In genomic region chr5:146585307-146585651, GRCm38 (mm10) we compare ENCODE assay signal across 10 mouse cellular contexts. TPM values are rescaled to one million over a fixed set of nuclear protein-coding genes. Genes with fewer than 3 reads are reported as not detected.
DNase-seq lines count a peak whose midpoint lies in the region; ATAC-seq and TF ChIP-seq lines count a peak whose summit lies in the region.
"Had no signal": no experiment of that assay in that cellular context is flagged by ENCODE, and none has a peak within 500 bp of the region (broad histone marks: within the 10 kb centered on the region; RNA-seq: fewer than 3 reads in every experiment).

No protein-coding gene starts in this region.

- no peaks in the 10 kb centered on the region for H3K36me3 ChIP-seq in kidney, embryonic 14.5 days (ENCODE audit: control insufficient read depth, insufficient read depth, low read length)
- H3K36me3 ChIP-seq in embryonic facial prominence, embryonic 13.5 days: no peaks in the 10 kb centered on the region
- no peaks in the 10 kb centered on the region for H3K36me3 ChIP-seq in hindbrain, postnatal 0 days (ENCODE audit: insufficient read depth, low read length)
- H3K36me3 ChIP-seq in midbrain, embryonic 16.5 days (ENCODE audit: control insufficient read depth, insufficient read depth, low read length): no peaks in the 10 kb centered on the region
- H3K36me3 ChIP-seq: G1E had no signal

- peaks cover 12% of the 10 kb centered on the region for H3K4me1 ChIP-seq in kidney, embryonic 14.5 days (ENCODE audit: control insufficient read depth, insufficient read depth, low read length)
- H3K4me1 ChIP-seq in embryonic facial prominence, embryonic 13.5 days: peaks cover 12% of the 10 kb centered on the region
- no peaks in the 10 kb centered on the region for H3K4me1 ChIP-seq in hindbrain, postnatal 0 days (ENCODE audit: insufficient read depth, low read length)
- H3K4me1 ChIP-seq in midbrain, embryonic 16.5 days (ENCODE audit: control insufficient read depth, insufficient read depth, low read length): peaks cover 10% of the 10 kb centered on the region; the same call in 1 of the 2 replicates

- ATAC-seq in kidney, embryonic 14.5 days (ENCODE audit: low FRiP score, low TSS enrichment): peak; percentile 60; the same call in 1 of the 2 replicates
- ATAC-seq in embryonic facial prominence, embryonic 13.5 days (ENCODE audit: insufficient number of reproducible peaks, insufficient read depth, low FRiP score, low TSS enrichment, low read depth): no peak
- ATAC-seq in hindbrain, postnatal 0 days: 0 out of 2 replicates have a peak, but pooled peaks have one; percentile 7
- ATAC-seq in midbrain, embryonic 16.5 days: peak; percentile 12; the same call in 1 of the 2 replicates

- H3K9me3 ChIP-seq in kidney, embryonic 14.5 days (ENCODE audit: control insufficient read depth, low read length): no peaks in the 10 kb centered on the region
- H3K9me3 ChIP-seq in embryonic facial prominence, embryonic 13.5 days: no peaks in the 10 kb centered on the region
- H3K9me3 ChIP-seq in hindbrain, postnatal 0 days (ENCODE audit: low read length): no peaks in the 10 kb centered on the region
- no peaks in the 10 kb centered on the region for H3K9me3 ChIP-seq in midbrain, embryonic 16.5 days (replicated peaks; ENCODE audit: control insufficient read depth, low read length, poor library complexity, severe bottlenecking)

- H3K9ac ChIP-seq in kidney, embryonic 14.5 days (ENCODE audit: low read depth, low read length): no peak overlapping the region
- H3K9ac ChIP-seq in embryonic facial prominence, embryonic 13.5 days: no peak overlapping the region
- H3K9ac ChIP-seq in hindbrain, postnatal 0 days (replicated peaks; ENCODE audit: low read length): peak overlapping the region; percentile 65
- H3K9ac ChIP-seq in midbrain, embryonic 16.5 days (ENCODE audit: low read depth, low read length): peak overlapping the region; percentile 86

- H3K4me3 ChIP-seq in kidney, embryonic 14.5 days (ENCODE audit: low read length): peak overlapping the region; percentile 50
- peak overlapping the region; percentile 53 for H3K4me3 ChIP-seq in embryonic facial prominence, embryonic 13.5 days
- H3K4me3 ChIP-seq in hindbrain, postnatal 0 days (ENCODE audit: low read length): peak overlapping the region; percentile 66
- H3K4me3 ChIP-seq in midbrain, embryonic 16.5 days (ENCODE audit: low read depth, low read length): peak overlapping the region; percentile 74

- TF ChIP-seq CTCF in hindbrain, postnatal 0 days (IDR thresholded peaks at IDR 0.05; ENCODE audit: low read depth): no peak

- WGBS in kidney, embryonic 14.5 days: 0% methylated on average over 10 of the region's 10 CpGs
- 7% methylated on average over 10 of the region's 10 CpGs for WGBS in embryonic facial prominence, embryonic 13.5 days
- 7% methylated on average over 10 of the region's 10 CpGs for WGBS in hindbrain, postnatal 0 days
- WGBS in midbrain, embryonic 16.5 days: 9% methylated on average over 10 of the region's 10 CpGs

- H3K4me2 ChIP-seq in kidney, embryonic 14.5 days (replicated peaks; ENCODE audit: low read depth, low read length): peak overlapping the region; percentile 99
- H3K4me2 ChIP-seq in embryonic facial prominence, embryonic 13.5 days: peak overlapping the region; percentile 95
- peak overlapping the region; percentile 91 for H3K4me2 ChIP-seq in hindbrain, postnatal 0 days (ENCODE audit: low read depth, low read length)
- H3K4me2 ChIP-seq in midbrain, embryonic 16.5 days (ENCODE audit: low read length): peak overlapping the region; percentile 86

- peaks cover 20% of the 10 kb centered on the region for H3K27me3 ChIP-seq in kidney, embryonic 14.5 days (ENCODE audit: control insufficient read depth, insufficient read depth, low read length)
- H3K27me3 ChIP-seq in embryonic facial prominence, embryonic 13.5 days: peaks cover 49% of the 10 kb centered on the region
- H3K27me3 ChIP-seq in hindbrain, postnatal 0 days (ENCODE audit: insufficient read depth, low read length): peaks cover 4% of the 10 kb centered on the region
- H3K27me3 ChIP-seq in midbrain, embryonic 16.5 days (ENCODE audit: control insufficient read depth, insufficient read depth, low read depth, low read length): no peaks in the 10 kb centered on the region; the same call in 1 of the 2 replicates

- no peak overlapping the region for H3K27ac ChIP-seq in kidney, embryonic 14.5 days (ENCODE audit: low read depth, low read length)
- no peak overlapping the region for H3K27ac ChIP-seq in embryonic facial prominence, embryonic 13.5 days
- H3K27ac ChIP-seq in hindbrain, postnatal 0 days: no peak overlapping the region
- H3K27ac ChIP-seq in midbrain, embryonic 16.5 days (ENCODE audit: low read length): peak overlapping the region; percentile 70; the same call in 1 of the 2 replicates

- no peak for DNase-seq in kidney, postnatal 36 days
- no peak for DNase-seq in hindbrain, postnatal 0 days (ENCODE audit: low spot score)
- no peak for DNase-seq in retina, embryonic 14.5 days (ENCODE audit: low spot score)
- DNase-seq in layer of hippocampus, postnatal 10 days (ENCODE audit: low spot score in 2 of 2): no peak
- DNase-seq in gastrocnemius, postnatal 25 days: no peak

RNA-seq across cellular contexts. Expression of gene Gpr12, which starts 0.2 kb away (rescaled TPM):
- 0.23 and 0.51 TPM in 2 replicates for polyA plus RNA-seq in kidney, embryonic 14.5 days (2014; fragmentation: Nextera tagmentation; extraction: Ambion mirVana)
- 0.10 and 0.78 TPM in 2 replicates for polyA plus RNA-seq in embryonic facial prominence, embryonic 13.5 days (2015; fragmentation: Nextera tagmentation; extraction: Ambion mirVana)
- 37.2 and 38.6 TPM in 2 replicates for total RNA-seq in hindbrain, postnatal 0 days (2014; rRNA removed)
- 14.6 and 18.9 TPM in 2 replicates for polyA plus RNA-seq in hindbrain, postnatal 0 days (2015; fragmentation: Nextera tagmentation; extraction: Ambion mirVana)
- 32.0 and 36.8 TPM in 2 replicates for polyA plus RNA-seq in midbrain, embryonic 16.5 days (2015; fragmentation: Nextera tagmentation; extraction: Ambion mirVana)
- 10 to 100 TPM; 46.1 to 46.9 TPM for total RNA-seq in layer of hippocampus, postnatal 10 days (2021)
- total RNA-seq in gastrocnemius, postnatal 25 days (2021): not detected
- polyA plus RNA-seq: G1E had no signal

RNA-seq across cellular contexts. Expression of gene Gm3415, which starts 29.3 kb away (rescaled TPM):
- polyA plus RNA-seq in kidney, embryonic 14.5 days (2014; fragmentation: Nextera tagmentation; extraction: Ambion mirVana): not detected in 2 replicates
- not detected in 2 replicates for polyA plus RNA-seq in embryonic facial prominence, embryonic 13.5 days (2015; fragmentation: Nextera tagmentation; extraction: Ambion mirVana)
- total RNA-seq in hindbrain, postnatal 0 days (2014; rRNA removed): not detected in 2 replicates
- polyA plus RNA-seq in hindbrain, postnatal 0 days (2015; fragmentation: Nextera tagmentation; extraction: Ambion mirVana): not detected in 2 replicates
- polyA plus RNA-seq in midbrain, embryonic 16.5 days (2015; fragmentation: Nextera tagmentation; extraction: Ambion mirVana): not detected in 2 replicates
- total RNA-seq in layer of hippocampus, postnatal 10 days (2021): not detected
- not detected for total RNA-seq in gastrocnemius, postnatal 25 days (2021)
- total RNA-seq: layer of hippocampus, adult 8-10 months had no signal
- polyA plus RNA-seq: G1E had no signal

RNA-seq across cellular contexts. Expression of gene Gm3409, which starts 47.8 kb away (rescaled TPM):
- not detected in 2 replicates for polyA plus RNA-seq in kidney, embryonic 14.5 days (2014; fragmentation: Nextera tagmentation; extraction: Ambion mirVana)
- polyA plus RNA-seq in embryonic facial prominence, embryonic 13.5 days (2015; fragmentation: Nextera tagmentation; extraction: Ambion mirVana): not detected in 2 replicates
- not detected in 2 replicates for total RNA-seq in hindbrain, postnatal 0 days (2014; rRNA removed)
- not detected in 2 replicates for polyA plus RNA-seq in hindbrain, postnatal 0 days (2015; fragmentation: Nextera tagmentation; extraction: Ambion mirVana)
- polyA plus RNA-seq in midbrain, embryonic 16.5 days (2015; fragmentation: Nextera tagmentation; extraction: Ambion mirVana): not detected in 2 replicates
- not detected for total RNA-seq in layer of hippocampus, postnatal 10 days (2021)
- total RNA-seq in gastrocnemius, postnatal 25 days (2021): not detected
- total RNA-seq: G1E; layer of hippocampus, adult 8-10 months had no signal
- polyA plus RNA-seq: G1E had no signal

RNA-seq across cellular contexts. Expression of gene Gm3404, which starts 59.7 kb away (rescaled TPM):
- polyA plus RNA-seq in kidney, embryonic 14.5 days (2014; fragmentation: Nextera tagmentation; extraction: Ambion mirVana): not detected in 2 replicates
- not detected in 2 replicates for polyA plus RNA-seq in embryonic facial prominence, embryonic 13.5 days (2015; fragmentation: Nextera tagmentation; extraction: Ambion mirVana)
- total RNA-seq in hindbrain, postnatal 0 days (2014; rRNA removed): not detected in 2 replicates
- polyA plus RNA-seq in hindbrain, postnatal 0 days (2015; fragmentation: Nextera tagmentation; extraction: Ambion mirVana): not detected in 2 replicates
- polyA plus RNA-seq in midbrain, embryonic 16.5 days (2015; fragmentation: Nextera tagmentation; extraction: Ambion mirVana): not detected in 2 replicates
- not detected for total RNA-seq in layer of hippocampus, postnatal 10 days (2021)
- total RNA-seq in gastrocnemius, postnatal 25 days (2021): not detected
- total RNA-seq: G1E; layer of hippocampus, adult 8-10 months had no signal
- polyA plus RNA-seq: G1E had no signal

Comparison
In these comparisons a context has a peak if more than half of its experiments do, and no peak if none do; other contexts are left out.
1. H3K9ac ChIP-seq: peak in hindbrain, postnatal 0 days (single experiment) and midbrain, embryonic 16.5 days (single experiment); none in kidney, embryonic 14.5 days (single experiment) and embryonic facial prominence, embryonic 13.5 days (single experiment).
2. Peak in every context shown above with its lines, with median percentiles within 50 percentile points of each other: H3K4me2 ChIP-seq and H3K4me3 ChIP-seq.